Mouse (Mus musculus): ENCODE data around the gene Tamm41. TPM values are rescaled to one million over a fixed set of nuclear protein-coding genes. Genes with fewer than 3 reads are reported as not detected.

Gene Tamm41
- polyA plus RNA-seq, 1 experiment from 2014 or later, result 63.0 TPM

- peak; percentile 59 for ATAC-seq (ENCODE audit: low FRiP score, low read depth)
- H3K27me3 ChIP-seq, result peaks cover 73% of the 10 kb centered on the region
- peaks cover 17% of the 10 kb centered on the region for H3K4me1 ChIP-seq
- no peaks in the 10 kb centered on the region for H3K36me3 ChIP-seq
- peak overlapping the region; percentile 100 for H3K4me2 ChIP-seq (replicated peaks)
- under 1% methylated on average over 82 of the region's 82 CpGs for WGBS
- H3K9ac ChIP-seq (replicated peaks), result peak overlapping the region; percentile 62
- no peaks in the 10 kb centered on the region for H3K9me3 ChIP-seq
- peak overlapping the region; percentile 67 for H3K4me3 ChIP-seq
- H3K27ac ChIP-seq (replicated peaks), result no peak overlapping the region
Measured at GRCm38 (mm10) chr6:114968361-114969212, 69.1 kb downstream of the Tamm41 start.

DNA sequence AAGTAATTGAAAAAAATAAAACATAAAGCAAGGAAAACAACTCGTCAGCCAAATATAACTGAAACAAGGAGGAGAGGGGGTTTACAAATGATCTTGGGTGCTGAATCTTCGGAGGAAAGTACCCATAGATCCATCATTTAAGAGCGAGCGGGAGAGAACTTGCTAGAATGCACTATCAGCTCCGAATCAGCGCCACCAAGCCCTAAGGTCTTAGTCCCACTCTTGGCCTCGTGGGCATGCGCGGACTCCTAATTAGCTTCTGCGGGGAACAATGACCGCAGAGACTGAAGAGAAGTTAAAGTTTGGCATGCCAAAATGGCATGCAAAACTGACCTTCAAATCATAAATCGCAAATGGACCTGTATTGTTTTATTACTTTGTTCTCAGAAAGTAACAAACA lies 70.1 kb downstream of the Tamm41 start:
- Histone ChIP-seq H3K27me3 (peaks cover 73% of the 10 kb centered on the region), H3K4me3 (no peak overlapping the region), H3K36me3 (no peaks in the 10 kb centered on the region), H3K4me1 (peaks cover 17% of the 10 kb centered on the region), H3K4me2 (replicated peaks) (no peak overlapping the region), H3K9me3 (no peaks in the 10 kb centered on the region), H3K9ac (replicated peaks) (no peak overlapping the region), H3K27ac (replicated peaks) (no peak overlapping the region)
- 47% methylated on average over 12 of the region's 12 CpGs for WGBS
- ATAC-seq (ENCODE audit: low FRiP score, low read depth), result no peak

DNA sequence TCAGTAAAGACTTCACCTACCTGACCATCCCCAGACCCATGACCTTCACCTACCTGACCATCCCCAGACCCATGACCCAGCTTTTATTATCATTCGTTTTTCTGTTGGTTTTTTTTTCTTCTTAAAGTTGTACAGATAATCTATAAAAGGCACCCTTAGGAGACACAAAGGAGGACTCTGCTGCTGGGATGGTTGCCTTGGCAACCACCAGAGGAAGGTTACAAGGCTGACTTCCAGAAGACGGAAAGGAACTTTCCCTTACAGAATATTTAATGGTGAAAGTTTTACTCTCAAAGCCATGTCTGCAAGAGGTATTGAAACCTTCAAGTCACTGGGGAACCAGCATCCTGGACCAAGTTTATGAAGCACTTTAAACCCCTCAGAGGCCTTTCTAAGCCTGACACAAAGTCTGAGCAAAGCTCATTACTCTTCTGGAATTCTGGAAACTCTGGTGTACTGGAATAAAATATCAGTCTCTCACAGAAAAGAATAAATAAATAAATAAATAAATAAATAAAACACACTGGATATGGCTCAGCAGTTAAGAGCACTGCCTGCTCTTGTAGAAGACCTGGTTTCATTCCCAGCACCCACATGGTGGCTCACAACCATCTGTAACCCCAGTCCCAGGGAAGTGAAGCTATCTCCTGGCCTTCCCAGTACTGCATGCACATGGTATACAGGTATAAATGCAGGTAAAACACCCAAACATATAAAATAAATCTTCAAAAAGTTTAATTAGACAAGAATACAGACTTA lies 71.1 kb downstream of the Tamm41 start:
- WGBS, result 21% methylated on average over 2 of the region's 2 CpGs
- no peaks in the 10 kb centered on the region for H3K9me3 ChIP-seq
- H3K36me3 ChIP-seq, result no peaks in the 10 kb centered on the region
- no peak overlapping the region for H3K27ac ChIP-seq (replicated peaks)
- H3K27me3 ChIP-seq, result peaks cover 70% of the 10 kb centered on the region
- no peak for ATAC-seq (ENCODE audit: low FRiP score, low read depth)
- no peak overlapping the region for H3K4me2 ChIP-seq (replicated peaks)
- no peak overlapping the region for H3K4me3 ChIP-seq
- H3K4me1 ChIP-seq, result peaks cover 17% of the 10 kb centered on the region
- H3K9ac ChIP-seq (replicated peaks), result no peak overlapping the region

DNA sequence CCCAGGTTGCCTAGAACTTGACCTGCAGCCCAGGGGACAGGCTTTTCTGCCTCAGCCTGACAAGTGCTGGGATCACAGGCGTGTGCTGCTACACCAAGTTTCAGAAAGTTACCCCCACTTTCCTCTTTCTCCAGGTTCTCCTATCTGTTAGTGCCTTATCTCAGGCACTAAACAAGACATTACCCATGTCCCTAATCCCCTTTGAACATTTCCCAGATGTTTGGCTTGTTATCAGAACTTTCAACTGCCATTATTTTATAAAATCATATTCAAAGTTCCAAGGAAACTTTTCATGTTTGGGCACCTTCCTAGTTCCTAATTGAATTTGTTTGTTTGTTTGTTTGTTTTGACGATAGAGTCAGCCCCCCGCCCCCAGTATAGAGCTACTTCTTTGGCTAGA lies 71.9 kb downstream of the Tamm41 start:
- no peak for ATAC-seq (ENCODE audit: low FRiP score, low read depth)

GRCm38 (mm10) chr6:114965396-114965795 lies 72.3 kb downstream of the Tamm41 start:
- Histone ChIP-seq H3K4me3 (no peak overlapping the region), H3K27ac (replicated peaks) (no peak overlapping the region), H3K9ac (replicated peaks) (no peak overlapping the region), H3K4me2 (replicated peaks) (no peak overlapping the region), H3K27me3 (peaks cover 58% of the 10 kb centered on the region), H3K4me1 (peaks cover 17% of the 10 kb centered on the region), H3K9me3 (no peaks in the 10 kb centered on the region), H3K36me3 (no peaks in the 10 kb centered on the region)
- ATAC-seq (ENCODE audit: low FRiP score, low read depth), result no peak
- WGBS, result 87% methylated on average over 8 of the region's 8 CpGs

More for the DNA sequence above, 71.9 kb downstream of the Tamm41 start:
- Histone ChIP-seq H3K4me3 (no peak overlapping the region), H3K4me1 (peaks cover 17% of the 10 kb centered on the region), H3K27me3 (peaks cover 62% of the 10 kb centered on the region), H3K4me2 (replicated peaks) (no peak overlapping the region), H3K27ac (replicated peaks) (no peak overlapping the region), H3K9ac (replicated peaks) (no peak overlapping the region), H3K9me3 (no peaks in the 10 kb centered on the region), H3K36me3 (no peaks in the 10 kb centered on the region)
- 89% methylated on average over 3 of the region's 3 CpGs for WGBS

GRCm38 (mm10) chr6:114964235-114964634 lies 73.4 kb downstream of the Tamm41 start:
- Histone ChIP-seq H3K9ac (replicated peaks) (no peak overlapping the region), H3K4me2 (replicated peaks) (no peak overlapping the region), H3K36me3 (no peaks in the 10 kb centered on the region), H3K4me3 (no peak overlapping the region), H3K9me3 (no peaks in the 10 kb centered on the region), H3K27me3 (peaks cover 47% of the 10 kb centered on the region), H3K27ac (replicated peaks) (no peak overlapping the region), H3K4me1 (peaks cover 8% of the 10 kb centered on the region)
- ATAC-seq (ENCODE audit: low FRiP score, low read depth), result no peak
- 88% methylated on average over 2 of the region's 2 CpGs for WGBS

- H3K9me3 ChIP-seq, result no peaks in the 10 kb centered on the region
- no peaks in the 10 kb centered on the region for H3K36me3 ChIP-seq
- H3K4me2 ChIP-seq (replicated peaks), result no peak overlapping the region
- no peak overlapping the region for H3K9ac ChIP-seq (replicated peaks)
- WGBS, result 68% methylated on average over 5 of the region's 5 CpGs
- peaks cover 3% of the 10 kb centered on the region; the same call in 1 of the 2 replicates for H3K4me1 ChIP-seq
- H3K27ac ChIP-seq (replicated peaks), result no peak overlapping the region
- ATAC-seq (ENCODE audit: low FRiP score, low read depth), result no peak
- H3K4me3 ChIP-seq, result no peak overlapping the region
- H3K27me3 ChIP-seq, result peaks cover 41% of the 10 kb centered on the region
Measured at GRCm38 (mm10) chr6:114963636-114964035, 74.0 kb downstream of the Tamm41 start.

- Histone ChIP-seq H3K4me2 (replicated peaks) (no peak overlapping the region), H3K9me3 (no peaks in the 10 kb centered on the region), H3K27ac (replicated peaks) (no peak overlapping the region), H3K4me1 (no peaks in the 10 kb centered on the region), H3K9ac (replicated peaks) (no peak overlapping the region), H3K36me3 (no peaks in the 10 kb centered on the region), H3K27me3 (peaks cover 19% of the 10 kb centered on the region), H3K4me3 (no peak overlapping the region)
- ATAC-seq (ENCODE audit: low FRiP score, low read depth), result no peak
- WGBS, result 85% methylated on average over 10 of the region's 10 CpGs
Measured at GRCm38 (mm10) chr6:114961276-114962068, 76.2 kb downstream of the Tamm41 start.

GRCm38 (mm10) chr6:114959012-114959398 lies 78.7 kb downstream of the Tamm41 start:
- peaks cover 2% of the 10 kb centered on the region for H3K27me3 ChIP-seq
- no peak overlapping the region for H3K9ac ChIP-seq (replicated peaks)
- H3K36me3 ChIP-seq, result no peaks in the 10 kb centered on the region
- no peak overlapping the region for H3K4me2 ChIP-seq (replicated peaks)
- no peak overlapping the region for H3K27ac ChIP-seq (replicated peaks)
- no peak for ATAC-seq (ENCODE audit: low FRiP score, low read depth)
- H3K4me1 ChIP-seq, result no peaks in the 10 kb centered on the region
- H3K4me3 ChIP-seq, result no peak overlapping the region
- no peaks in the 10 kb centered on the region for H3K9me3 ChIP-seq
- WGBS, result 88% methylated on average over 6 of the region's 6 CpGs

GRCm38 (mm10) chr6:114958249-114959011 lies 79.2 kb downstream of the Tamm41 start:
- Histone ChIP-seq H3K4me1 (no peaks in the 10 kb centered on the region), H3K9ac (replicated peaks) (no peak overlapping the region), H3K27me3 (peaks cover 1% of the 10 kb centered on the region), H3K27ac (replicated peaks) (no peak overlapping the region), H3K36me3 (no peaks in the 10 kb centered on the region), H3K4me2 (replicated peaks) (no peak overlapping the region), H3K9me3 (no peaks in the 10 kb centered on the region), H3K4me3 (no peak overlapping the region)
- 88% methylated on average over 10 of the region's 10 CpGs for WGBS
- ATAC-seq (ENCODE audit: low FRiP score, low read depth), result no peak

GRCm38 (mm10) chr6:114957756-114958155 lies 79.9 kb downstream of the Tamm41 start:
- Histone ChIP-seq H3K36me3 (no peaks in the 10 kb centered on the region), H3K4me3 (no peak overlapping the region), H3K4me2 (replicated peaks) (no peak overlapping the region), H3K27ac (replicated peaks) (no peak overlapping the region), H3K9ac (replicated peaks) (no peak overlapping the region), H3K9me3 (no peaks in the 10 kb centered on the region), H3K27me3 (no peaks in the 10 kb centered on the region; the same call in none of the 2 replicates), H3K4me1 (peaks cover under 1% of the 10 kb centered on the region; the same call in 1 of the 2 replicates)
- WGBS, result 78% methylated on average over 12 of the region's 12 CpGs
- no peak for ATAC-seq (ENCODE audit: low FRiP score, low read depth)

Measured in midbrain, embryonic 12.5 days (tissue).